23 mouse cellular contexts compared by ENCODE assay signal in genomic region chr1:169438006-169438405, GRCm38 (mm10).
"Had no signal": no experiment of that assay in that cellular context is flagged by ENCODE, and none has a peak within 500 bp of the region (broad histone marks: within the 10 kb centered on the region; RNA-seq: fewer than 3 reads in every experiment).

No protein-coding gene starts in this region.

- H3K27me3 ChIP-seq: heart, embryonic 13.5 days; heart, embryonic 15.5 days; hindbrain, embryonic 12.5 days; kidney, embryonic 15.5 days; limb, embryonic 12.5 days; liver, embryonic 13.5 days; liver, embryonic 15.5 days had no signal

- H3K4me1 ChIP-seq: heart, embryonic 13.5 days; heart, embryonic 15.5 days; kidney, embryonic 15.5 days; limb, embryonic 10.5 days; limb, embryonic 12.5 days; liver, embryonic 13.5 days; liver, embryonic 15.5 days had no signal

- DNase-seq: gastrocnemius, postnatal 14 days; gastrocnemius, postnatal 36 days; heart, adult 18-20 months; heart, postnatal 14 days; heart, postnatal 36 days; kidney, adult 11 months; layer of hippocampus, adult 9-11 months; layer of hippocampus, postnatal 36 days; liver; liver, embryonic 13.5 days had no signal

- H3K9ac ChIP-seq: heart, embryonic 13.5 days; heart, embryonic 15.5 days; hindbrain, embryonic 12.5 days; hindbrain, embryonic 14.5 days; kidney, embryonic 15.5 days; limb, embryonic 12.5 days; liver, embryonic 13.5 days; liver, embryonic 15.5 days had no signal

- H3K36me3 ChIP-seq: heart, embryonic 13.5 days; heart, embryonic 15.5 days; hindbrain, embryonic 12.5 days; kidney, embryonic 15.5 days; limb, embryonic 10.5 days; limb, embryonic 12.5 days; liver, embryonic 13.5 days; liver, embryonic 15.5 days had no signal

- H3K27ac ChIP-seq: heart, embryonic 13.5 days; heart, embryonic 15.5 days; hindbrain, embryonic 12.5 days; hindbrain, embryonic 14.5 days; kidney, embryonic 15.5 days; kidney, postnatal 0 days; limb, embryonic 10.5 days; limb, embryonic 12.5 days; liver, embryonic 13.5 days; liver, embryonic 15.5 days had no signal

- ATAC-seq: hindbrain, embryonic 16.5 days; intestine, embryonic 16.5 days had no signal

- H3K4me3 ChIP-seq: heart, embryonic 13.5 days; heart, embryonic 15.5 days; hindbrain, embryonic 12.5 days; kidney, embryonic 15.5 days; limb, embryonic 10.5 days; limb, embryonic 12.5 days; liver, embryonic 13.5 days; liver, embryonic 15.5 days had no signal

- H3K4me2 ChIP-seq: heart, embryonic 11.5 days; heart, embryonic 13.5 days; heart, embryonic 15.5 days; hindbrain, embryonic 12.5 days; hindbrain, embryonic 14.5 days; kidney, embryonic 15.5 days; limb, embryonic 12.5 days; liver, embryonic 11.5 days; liver, embryonic 13.5 days; liver, embryonic 15.5 days had no signal

- H3K9me3 ChIP-seq: heart, embryonic 13.5 days; heart, embryonic 15.5 days; hindbrain, embryonic 12.5 days; kidney, embryonic 15.5 days; limb, embryonic 10.5 days; limb, embryonic 12.5 days; liver, embryonic 13.5 days; liver, embryonic 15.5 days had no signal
